Mouse (Mus musculus): Measurements from ENCODE around the gene Peak1. TPM values are rescaled to one million over a fixed set of nuclear protein-coding genes. Genes with fewer than 3 reads are reported as not detected.
A peak's percentile ranks its signal among the peaks of the same experiment; 100 is the strongest.

The Peak1 gene
- total and polyA plus RNA-seq, 3 experiments: 2.8 to 13.3 (median 5.4) TPM

GRCm38 (mm10) chr9:56207083-56207482 lies 210.8 kb downstream of the Peak1 start (continued):
- TF ChIP-seq EP300 (IDR thresholded peaks at IDR 0.05; ENCODE audit: low read length) (peak; percentile 32; the same call in 1 of the 2 replicates), ELF1 (IDR thresholded peaks at IDR 0.05; ENCODE audit: low read depth, low read length) (peak; percentile 27; the same call in 1 of the 2 replicates)

- dilution Hi-C loops (cut with MboI; ENCODE audit: extremely low pct_ligation_motif_present, extremely low pct_unique_long_range_greater_than_20kb, low sequenced_read_pairs) (no loop called here), in situ Hi-C loops (cut with MboI; ENCODE audit: low pct_ligation_motif_present, low pct_unique_long_range_greater_than_20kb, low sequenced_read_pairs) (loop anchor here (10.0 kb wide), 1 partner anchor 299 kb away; no protein-coding TSS in a partner anchor)
- H3K4me1 ChIP-seq (ENCODE audit: control insufficient read depth in 1 of 2, insufficient read depth in 2 of 2): peaks cover 10 to 36% of the 10 kb centered on the region in 2 experiments
- DNase-seq (ENCODE audit: extremely low read depth): no peak
- TF ChIP-seq JUND (conservative IDR thresholded peaks at IDR 0.05; ENCODE audit: low read depth, low read length) (no peak), MAFK (IDR thresholded peaks at IDR 0.05; ENCODE audit: insufficient replicate concordance, low read length) (no peak), MYC (IDR thresholded peaks at IDR 0.05; ENCODE audit: low read depth, low read length) (no peak), TBP (conservative IDR thresholded peaks at IDR 0.05; ENCODE audit: low read depth, low read length) (no peak), RAD21 (IDR thresholded peaks at IDR 0.05; ENCODE audit: low read depth, low read length) (no peak), ZMIZ1 (IDR thresholded peaks at IDR 0.05; ENCODE audit: low read depth, low read length) (no peak)
- no peaks in the 10 kb centered on the region for H3K27me3 ChIP-seq (replicated peaks)
- H3K36me3 ChIP-seq (replicated peaks in 1 of 2; ENCODE audit: control insufficient read depth in 1 of 2, insufficient read depth in 1 of 2, low read length in 1 of 2): peaks cover 19 to 46% of the 10 kb centered on the region in 2 experiments
- H3K4me2 ChIP-seq (ENCODE audit: insufficient read depth, low read depth, poor library complexity, severe bottlenecking): no peak overlapping the region
- H3K4me3 ChIP-seq (replicated peaks in 1 of 3; ENCODE audit: low read depth in 2 of 3, low read length in 2 of 3, poor library complexity in 1 of 3): no peak overlapping the region
- H3K9ac ChIP-seq (ENCODE audit: insufficient read depth, low read depth): no peak overlapping the region
- H3K27ac ChIP-seq (ENCODE audit: insufficient read depth, low read depth): no peak overlapping the region
- H3K79me2 ChIP-seq (replicated peaks; ENCODE audit: control insufficient read depth, extremely low read depth, insufficient read depth, poor library complexity, severe bottlenecking): no peaks in the 10 kb centered on the region
- H3K9me3 ChIP-seq (replicated peaks; ENCODE audit: low read length): no peaks in the 10 kb centered on the region
These were observed 212.5 kb downstream of the Peak1 start for GRCm38 (mm10) chr9:56205336-56205735.

- Histone ChIP-seq H3K9ac (ENCODE audit: insufficient read depth, low read depth) (no peak overlapping the region), H3K27ac (ENCODE audit: insufficient read depth, low read depth) (no peak overlapping the region), H3K4me3 (replicated peaks in 1 of 3; ENCODE audit: low read depth in 2 of 3, low read length in 2 of 3, poor library complexity in 1 of 3) (no peak overlapping the region), H3K79me2 (replicated peaks; ENCODE audit: control insufficient read depth, extremely low read depth, insufficient read depth, poor library complexity, severe bottlenecking) (no peaks in the 10 kb centered on the region), H3K9me3 (replicated peaks; ENCODE audit: low read length) (no peaks in the 10 kb centered on the region), H3K4me1 (ENCODE audit: control insufficient read depth in 1 of 2, insufficient read depth in 2 of 2) (peaks cover 10 to 37% of the 10 kb centered on the region in 2 experiments), H3K27me3 (replicated peaks) (no peaks in the 10 kb centered on the region), H3K36me3 (replicated peaks in 1 of 2; ENCODE audit: control insufficient read depth in 1 of 2, insufficient read depth in 1 of 2, low read length in 1 of 2) (peaks cover 19 to 44% of the 10 kb centered on the region in 2 experiments), H3K4me2 (ENCODE audit: insufficient read depth, low read depth, poor library complexity, severe bottlenecking) (no peak overlapping the region)
- dilution Hi-C loops (cut with MboI; ENCODE audit: extremely low pct_ligation_motif_present, extremely low pct_unique_long_range_greater_than_20kb, low sequenced_read_pairs): no loop called here
- TF ChIP-seq ZC3H11A (IDR thresholded peaks at IDR 0.05; ENCODE audit: low read depth, low read length) (no peak), BHLHE40 (IDR thresholded peaks at IDR 0.05; ENCODE audit: low read depth, low read length) (no peak), ELF1 (IDR thresholded peaks at IDR 0.05; ENCODE audit: low read depth, low read length) (no peak), POLR2AphosphoS2 (IDR thresholded peaks at IDR 0.05; ENCODE audit: low read depth, low read length) (no peak), NRF1 (IDR thresholded peaks at IDR 0.05; ENCODE audit: low read depth, low read length) (no peak), MAX (IDR thresholded peaks at IDR 0.05; ENCODE audit: low read length) (no peak), ZNF384 (IDR thresholded peaks at IDR 0.05; ENCODE audit: low read depth, low read length) (no peak), ETS1 (conservative IDR thresholded peaks at IDR 0.05; ENCODE audit: low read depth, low read length) (no peak), MAZ (IDR thresholded peaks at IDR 0.05; ENCODE audit: low read depth, low read length) (no peak), CTCF (conservative IDR thresholded peaks at IDR 0.05 in 1 of 2, IDR thresholded peaks at IDR 0.05 in 1 of 2; ENCODE audit: low read depth in 2 of 2, low read length in 2 of 2) (no peak), MEF2A (IDR thresholded peaks at IDR 0.05; ENCODE audit: borderline replicate concordance, low read depth, low read length) (no peak), UBTF (IDR thresholded peaks at IDR 0.05; ENCODE audit: low read depth, low read length) (no peak), ZKSCAN1 (IDR thresholded peaks at IDR 0.05; ENCODE audit: borderline replicate concordance, low read depth, low read length) (no peak), TBP (conservative IDR thresholded peaks at IDR 0.05; ENCODE audit: low read depth, low read length) (no peak)
- in situ Hi-C loops (cut with MboI; ENCODE audit: low pct_ligation_motif_present, low pct_unique_long_range_greater_than_20kb, low sequenced_read_pairs): loop anchor here (10.0 kb wide), 1 partner anchor 300 kb away; no protein-coding TSS in a partner anchor
- no peak for DNase-seq (ENCODE audit: extremely low read depth)
These were observed 213.6 kb downstream of the Peak1 start for GRCm38 (mm10) chr9:56204316-56204715.

Data from CH12.LX (cell line).